Mouse (Mus musculus): Measurements from ENCODE around the gene Il1r1. TPM values are rescaled to one million over a fixed set of nuclear protein-coding genes. Genes with fewer than 3 reads are reported as not detected.

The Il1r1 gene
- polyA plus RNA-seq, 1 experiment, result 0.49 TPM

DNA sequence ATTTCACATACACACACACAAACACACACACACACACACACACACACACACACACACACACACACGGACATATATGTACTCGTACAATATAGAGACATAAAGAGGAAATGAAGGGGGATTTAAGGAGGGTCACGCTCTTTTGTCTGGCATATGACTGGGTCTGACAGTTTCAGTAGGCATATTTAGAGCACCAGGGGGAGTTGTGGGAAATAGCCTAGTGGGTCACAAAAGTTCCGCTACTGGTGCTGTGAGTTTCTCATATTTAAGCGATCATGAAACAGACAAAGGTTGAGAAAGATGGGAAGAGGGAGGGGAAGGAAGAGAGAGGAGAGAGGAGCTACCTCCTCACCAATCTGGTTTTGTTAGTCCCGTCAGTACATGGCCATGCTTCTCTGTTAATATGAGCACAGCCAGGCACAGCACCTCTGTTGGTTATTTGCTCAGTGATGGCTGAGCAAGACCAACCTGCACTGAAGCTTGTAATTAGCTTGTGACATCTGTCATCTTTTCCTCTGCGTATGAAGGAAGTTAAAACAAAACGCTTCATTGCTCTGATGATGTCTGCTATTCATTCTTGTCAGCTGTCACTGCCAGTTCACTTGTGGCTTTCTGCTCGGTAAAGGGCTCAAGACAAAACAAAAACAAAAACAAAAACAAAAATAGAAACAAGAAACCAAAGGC lies 37.7 kb downstream of the Il1r1 start:
- H3K9ac ChIP-seq (ENCODE audit: low read depth, poor library complexity, severe bottlenecking), result no peak overlapping the region
- no peaks in the 10 kb centered on the region for H3K27me3 ChIP-seq (ENCODE audit: control insufficient read depth, insufficient read depth, low read length, poor library complexity, severe bottlenecking)
- H3K27ac ChIP-seq (ENCODE audit: insufficient read depth, low read length), result no peak overlapping the region
- H3K9me3 ChIP-seq (replicated peaks; ENCODE audit: control insufficient read depth, insufficient read depth, low read length, poor library complexity, severe bottlenecking), result no peaks in the 10 kb centered on the region
- no peaks in the 10 kb centered on the region for H3K36me3 ChIP-seq (ENCODE audit: control insufficient read depth, insufficient read depth, low read length, poor library complexity, severe bottlenecking)
- H3K4me1 ChIP-seq (ENCODE audit: control insufficient read depth, insufficient read depth, low read length), result no peaks in the 10 kb centered on the region
- no peak for TF ChIP-seq CTCF (IDR thresholded peaks at IDR 0.05; ENCODE audit: low read depth, low read length)
- no peak for TF ChIP-seq POLR2A (IDR thresholded peaks at IDR 0.05; ENCODE audit: insufficient read depth, low read length)
- no peak for TF ChIP-seq EP300 (IDR thresholded peaks at IDR 0.05; ENCODE audit: insufficient read depth, low read depth, low read length)
- no peak overlapping the region for H3K4me3 ChIP-seq (ENCODE audit: low read depth, low read length)

DNA sequence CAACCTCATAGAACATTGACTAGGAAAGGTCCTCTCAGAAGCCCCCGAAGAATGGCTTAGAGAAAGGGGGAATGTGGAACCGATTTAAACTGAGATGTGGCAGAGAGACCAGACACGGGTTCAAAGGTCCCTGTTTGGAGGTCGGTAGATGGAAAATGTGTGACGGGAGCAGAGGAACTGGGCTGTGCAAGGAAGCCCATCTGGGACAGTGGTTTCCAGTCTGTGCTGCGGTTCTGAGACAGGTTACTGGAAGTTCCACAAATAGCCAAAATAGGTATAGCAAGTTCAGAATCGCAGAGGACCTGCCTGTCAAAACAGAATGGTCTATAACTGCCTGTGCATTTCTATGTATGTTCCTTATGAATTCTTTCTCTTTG lies 38.2 kb downstream of the Il1r1 start:
- no peak overlapping the region for H3K4me3 ChIP-seq (ENCODE audit: low read depth, low read length)
- H3K36me3 ChIP-seq (ENCODE audit: control insufficient read depth, insufficient read depth, low read length, poor library complexity, severe bottlenecking), result no peaks in the 10 kb centered on the region
- H3K9ac ChIP-seq (ENCODE audit: low read depth, poor library complexity, severe bottlenecking), result no peak overlapping the region

DNA sequence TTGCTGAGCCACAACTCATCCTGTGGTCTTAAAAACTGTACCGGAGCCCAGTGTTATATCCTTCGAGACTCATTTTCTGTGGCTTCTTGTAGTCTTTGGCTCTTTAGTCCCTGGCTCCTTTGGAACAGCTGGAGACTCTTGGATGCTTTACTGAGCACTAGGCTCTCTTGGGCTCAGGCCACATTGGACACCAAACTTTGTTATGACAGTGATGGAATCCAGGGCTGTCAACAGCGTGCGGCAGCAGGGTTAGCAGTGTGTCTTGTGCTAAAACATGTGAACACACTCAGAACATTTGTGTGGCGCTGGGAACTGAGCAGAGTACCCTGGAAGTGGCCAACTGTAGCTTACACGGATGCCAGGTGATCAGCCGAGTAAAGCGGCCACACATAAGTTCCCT lies 38.8 kb downstream of the Il1r1 start:
- TF ChIP-seq EP300 (IDR thresholded peaks at IDR 0.05; ENCODE audit: insufficient read depth, low read depth, low read length) (no peak), POLR2A (IDR thresholded peaks at IDR 0.05; ENCODE audit: insufficient read depth, low read length) (no peak), CTCF (IDR thresholded peaks at IDR 0.05; ENCODE audit: low read depth, low read length) (no peak)

More for the DNA sequence above, 38.2 kb downstream of the Il1r1 start:
- TF ChIP-seq EP300 (IDR thresholded peaks at IDR 0.05; ENCODE audit: insufficient read depth, low read depth, low read length) (no peak), CTCF (IDR thresholded peaks at IDR 0.05; ENCODE audit: low read depth, low read length) (no peak), POLR2A (IDR thresholded peaks at IDR 0.05; ENCODE audit: insufficient read depth, low read length) (no peak)
- Histone ChIP-seq H3K27ac (ENCODE audit: insufficient read depth, low read length) (no peak overlapping the region), H3K27me3 (ENCODE audit: control insufficient read depth, insufficient read depth, low read length, poor library complexity, severe bottlenecking) (no peaks in the 10 kb centered on the region), H3K4me1 (ENCODE audit: control insufficient read depth, insufficient read depth, low read length) (no peaks in the 10 kb centered on the region), H3K9me3 (replicated peaks; ENCODE audit: control insufficient read depth, insufficient read depth, low read length, poor library complexity, severe bottlenecking) (no peaks in the 10 kb centered on the region)

DNA sequence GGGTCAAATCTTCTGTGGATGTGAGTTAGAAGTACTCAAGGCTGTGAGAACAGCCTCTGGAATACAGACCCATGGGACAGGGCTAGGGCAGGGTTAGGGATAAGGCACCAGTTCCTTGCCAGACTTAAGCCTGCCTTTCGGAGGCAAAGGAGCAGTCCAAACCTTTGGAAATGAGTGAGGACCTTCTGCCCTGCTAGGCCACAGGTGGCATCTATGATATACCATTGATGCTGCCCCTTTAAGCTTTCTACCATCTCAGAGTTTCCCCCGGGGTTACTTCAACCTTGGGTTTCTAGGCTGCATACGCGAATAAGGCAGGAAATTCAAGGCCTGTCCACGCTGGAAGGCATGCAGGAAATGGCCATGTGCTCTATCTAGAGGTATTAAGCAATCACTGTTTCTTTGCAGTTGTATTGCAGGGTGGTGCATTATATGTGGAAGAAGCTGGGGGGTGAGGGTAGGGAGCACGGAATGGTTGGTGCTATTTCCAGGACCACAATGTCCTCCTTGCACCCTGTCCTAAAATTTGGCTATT lies 40.5 kb downstream of the Il1r1 start:
- no peaks in the 10 kb centered on the region for H3K36me3 ChIP-seq (ENCODE audit: control insufficient read depth, insufficient read depth, low read length, poor library complexity, severe bottlenecking)
- no peak overlapping the region for H3K9ac ChIP-seq (ENCODE audit: low read depth, poor library complexity, severe bottlenecking)

More for the DNA sequence above, 38.8 kb downstream of the Il1r1 start:
- H3K27me3 ChIP-seq (ENCODE audit: control insufficient read depth, insufficient read depth, low read length, poor library complexity, severe bottlenecking), result no peaks in the 10 kb centered on the region
- H3K9me3 ChIP-seq (replicated peaks; ENCODE audit: control insufficient read depth, insufficient read depth, low read length, poor library complexity, severe bottlenecking), result no peaks in the 10 kb centered on the region
- no peak overlapping the region for H3K4me3 ChIP-seq (ENCODE audit: low read depth, low read length)
- H3K36me3 ChIP-seq (ENCODE audit: control insufficient read depth, insufficient read depth, low read length, poor library complexity, severe bottlenecking), result no peaks in the 10 kb centered on the region
- H3K9ac ChIP-seq (ENCODE audit: low read depth, poor library complexity, severe bottlenecking), result no peak overlapping the region
- H3K27ac ChIP-seq (ENCODE audit: insufficient read depth, low read length), result no peak overlapping the region
- H3K4me1 ChIP-seq (ENCODE audit: control insufficient read depth, insufficient read depth, low read length), result no peaks in the 10 kb centered on the region

DNA sequence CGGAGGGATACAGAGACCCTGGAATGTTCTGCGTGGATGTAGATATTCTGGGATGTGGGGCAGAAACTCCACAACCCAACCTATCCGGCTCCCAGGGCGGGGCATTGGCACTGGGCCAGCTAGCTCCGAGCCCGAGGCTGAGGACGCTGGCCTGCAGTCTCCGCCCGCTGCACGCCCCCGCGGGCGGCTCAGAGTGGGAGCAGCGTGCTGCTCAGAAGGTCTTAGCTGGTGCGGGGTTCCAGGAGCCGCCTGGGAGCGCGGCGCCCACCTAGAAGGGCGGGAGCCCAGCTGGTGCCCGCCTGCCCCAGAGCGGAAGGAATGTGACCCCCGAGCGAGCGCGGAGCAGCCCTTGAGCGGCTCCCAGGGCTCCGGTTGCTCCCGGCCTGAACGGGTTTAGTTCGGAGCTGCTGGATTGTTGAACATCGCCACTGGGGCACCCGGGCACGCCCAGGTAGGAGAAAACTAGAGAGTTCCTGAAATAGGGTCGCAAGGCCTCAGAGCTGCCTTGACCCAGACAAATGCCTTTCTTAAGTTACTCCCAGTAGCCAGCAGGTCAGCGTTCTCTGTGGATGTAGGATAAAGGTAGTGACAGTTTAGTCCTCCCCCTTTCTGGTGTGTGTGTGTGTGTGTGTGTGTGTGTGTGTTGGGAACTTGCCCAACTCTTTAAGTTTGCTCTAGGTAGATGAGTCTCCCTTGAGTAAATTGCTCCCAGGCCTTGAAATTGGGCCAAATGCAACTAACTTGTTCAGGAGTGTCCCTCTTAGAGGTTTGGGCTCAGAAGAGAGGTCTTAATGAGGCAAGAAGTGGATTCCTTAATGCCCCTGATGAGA lies 41.8 kb downstream of the Il1r1 start:
- Histone ChIP-seq H3K27me3 (ENCODE audit: control insufficient read depth, insufficient read depth, low read length, poor library complexity, severe bottlenecking) (no peaks in the 10 kb centered on the region), H3K9ac (ENCODE audit: low read depth, poor library complexity, severe bottlenecking) (no peak overlapping the region), H3K36me3 (ENCODE audit: control insufficient read depth, insufficient read depth, low read length, poor library complexity, severe bottlenecking) (no peaks in the 10 kb centered on the region), H3K9me3 (replicated peaks; ENCODE audit: control insufficient read depth, insufficient read depth, low read length, poor library complexity, severe bottlenecking) (no peaks in the 10 kb centered on the region), H3K4me1 (ENCODE audit: control insufficient read depth, insufficient read depth, low read length) (no peaks in the 10 kb centered on the region), H3K27ac (ENCODE audit: insufficient read depth, low read length) (no peak overlapping the region), H3K4me3 (ENCODE audit: low read depth, low read length) (peak overlapping the region; percentile 14)
- 0 out of 2 replicates have a peak, but pooled peaks have one; percentile 6 for TF ChIP-seq EP300 (IDR thresholded peaks at IDR 0.05; ENCODE audit: insufficient read depth, low read depth, low read length)
- no peak for TF ChIP-seq POLR2A (IDR thresholded peaks at IDR 0.05; ENCODE audit: insufficient read depth, low read length)

More for the DNA sequence above, 40.5 kb downstream of the Il1r1 start:
- H3K27me3 ChIP-seq (ENCODE audit: control insufficient read depth, insufficient read depth, low read length, poor library complexity, severe bottlenecking), result no peaks in the 10 kb centered on the region
- no peaks in the 10 kb centered on the region for H3K9me3 ChIP-seq (replicated peaks; ENCODE audit: control insufficient read depth, insufficient read depth, low read length, poor library complexity, severe bottlenecking)
- H3K27ac ChIP-seq (ENCODE audit: insufficient read depth, low read length), result no peak overlapping the region
- no peak for TF ChIP-seq CTCF (IDR thresholded peaks at IDR 0.05; ENCODE audit: low read depth, low read length)
- H3K4me3 ChIP-seq (ENCODE audit: low read depth, low read length), result no peak overlapping the region
- no peaks in the 10 kb centered on the region for H3K4me1 ChIP-seq (ENCODE audit: control insufficient read depth, insufficient read depth, low read length)

DNA sequence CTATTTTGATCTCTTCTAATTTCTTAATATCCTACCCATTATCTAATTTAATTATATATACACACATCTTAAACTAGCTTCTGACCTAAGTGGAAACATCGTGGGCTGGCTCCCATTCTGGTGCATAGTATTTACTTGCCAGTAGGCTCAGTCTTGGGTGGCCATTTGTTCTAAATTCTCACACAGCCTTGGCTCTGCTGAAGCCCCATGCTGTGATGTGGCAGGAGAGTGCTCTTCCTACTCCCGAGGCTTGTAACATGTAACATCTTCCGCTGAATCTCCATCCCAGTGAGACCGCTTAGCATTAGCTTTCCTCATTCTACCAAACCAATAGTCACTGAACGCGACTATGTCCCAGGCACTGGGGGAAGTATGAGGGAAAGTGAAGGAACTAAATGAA lies 43.0 kb downstream of the Il1r1 start:
- H3K4me1 ChIP-seq (ENCODE audit: control insufficient read depth, insufficient read depth, low read length), result no peaks in the 10 kb centered on the region
- no peak overlapping the region for H3K9ac ChIP-seq (ENCODE audit: low read depth, poor library complexity, severe bottlenecking)
- no peaks in the 10 kb centered on the region for H3K27me3 ChIP-seq (ENCODE audit: control insufficient read depth, insufficient read depth, low read length, poor library complexity, severe bottlenecking)
- TF ChIP-seq CTCF (IDR thresholded peaks at IDR 0.05; ENCODE audit: low read depth, low read length) (no peak), EP300 (IDR thresholded peaks at IDR 0.05; ENCODE audit: insufficient read depth, low read depth, low read length) (no peak), POLR2A (IDR thresholded peaks at IDR 0.05; ENCODE audit: insufficient read depth, low read length) (no peak)
- H3K36me3 ChIP-seq (ENCODE audit: control insufficient read depth, insufficient read depth, low read length, poor library complexity, severe bottlenecking), result no peaks in the 10 kb centered on the region
- no peak overlapping the region for H3K27ac ChIP-seq (ENCODE audit: insufficient read depth, low read length)
- no peak overlapping the region for H3K4me3 ChIP-seq (ENCODE audit: low read depth, low read length)
- H3K9me3 ChIP-seq (replicated peaks; ENCODE audit: control insufficient read depth, insufficient read depth, low read length, poor library complexity, severe bottlenecking), result no peaks in the 10 kb centered on the region

All from ES-Bruce4 (cell line).